Mouse (Mus musculus) midbrain, postnatal 0 days (tissue): Measurements from ENCODE around the gene Anxa2. TPM values are rescaled to one million over a fixed set of nuclear protein-coding genes. Genes with fewer than 3 reads are reported as not detected.

Experiments
- ATAC-seq: fragments of 200-750 bp; cut with Nextera tagmentation; 2 replicates; pipeline ENCODE4 v1.8.0; 2017; ENCODE audit warnings: moderate number of reproducible peaks, mild to moderate bottlenecking, moderate TSS enrichment, moderate library complexity; ENCODE audit not compliant: low FRiP score
- DNase-seq: peaks from one replicate; pipeline ENCODE4 v3.0.0-alpha.2; 2015; ENCODE audit warnings: low spot score
- H3K27ac ChIP-seq: fragments of 300-500 bp; sonication (generic); 2 replicates; pipeline ENCODE4 v1.5.1; 2014; ENCODE audit warnings: low read depth, mild to moderate bottlenecking, low read length, mixed read lengths
- H3K27me3 ChIP-seq: fragments of 300-500 bp; sonication (generic); 2 replicates; pipeline ENCODE4 v1.6.1; 2014; ENCODE audit warnings: low read length, control low read depth, mixed read lengths; ENCODE audit not compliant: insufficient read depth
- H3K36me3 ChIP-seq: fragments of 300-500 bp; sonication (generic); 2 replicates; pipeline ENCODE4 v1.6.1; 2014; ENCODE audit warnings: low read length, control low read depth, mixed read lengths; ENCODE audit not compliant: insufficient read depth
- H3K4me1 ChIP-seq: fragments of 300-500 bp; sonication (generic); 2 replicates; pipeline ENCODE4 v1.6.1; 2014; ENCODE audit warnings: mild to moderate bottlenecking, control low read depth, antibody characterized with exemption, low read length, mixed read lengths; ENCODE audit not compliant: insufficient read depth
- H3K4me2 ChIP-seq: fragments of 300-500 bp; sonication (generic); 2 replicates; pipeline ENCODE4 v1.6.1; 2014; ENCODE audit warnings: low read depth, mild to moderate bottlenecking, low read length, mixed read lengths; ENCODE audit not compliant: poor library complexity, severe bottlenecking
- H3K4me3 ChIP-seq: fragments of 300-500 bp; sonication (generic); 2 replicates; pipeline ENCODE4 v1.5.1; 2014; ENCODE audit warnings: low read depth, mild to moderate bottlenecking, low read length, moderate library complexity
- H3K9ac ChIP-seq: fragments of 300-500 bp; sonication (generic); replicated peaks from 2 replicates; pipeline ENCODE4 v1.6.1; 2014; ENCODE audit warnings: mild to moderate bottlenecking, low read length, moderate library complexity, mixed read lengths; ENCODE audit not compliant: poor library complexity, severe bottlenecking
- H3K9me3 ChIP-seq: fragments of 300-500 bp; sonication (generic); 2 replicates; pipeline ENCODE4 v1.6.1; 2016; ENCODE audit warnings: low read length, control low read depth
- CTCF ChIP-seq: IDR thresholded peaks from 2 replicates; pipeline ENCODE4 v1.5.1; 2016; ENCODE audit warnings: antibody characterized with exemption, mild to moderate bottlenecking
- WGBS: fragments of 180-500 bp; shearing (Covaris S2); extraction: QIAGEN DNeasy Blood & Tissue Kit; methylation state at CpG from one replicate; pipeline ENCODE4 v1.1.7; 2014; 5-methylcytosine and 5-hydroxymethylcytosine counted together
- microRNA-seq: library from miRNA; unstranded; fragments of <30 nt; microRNA quantifications from one replicate; pipeline ENCODE4, GENCODE M21; 2016; ENCODE audit warnings: borderline number of aligned reads
- polyA plus RNA-seq: library from polyadenylated mRNA; unstranded; fragments of >200 nt; fragmentation: Nextera tagmentation; extraction: Ambion mirVana; gene quantifications from 2 replicates; pipeline ENCODE4 v1.2.1, GENCODE M21; 2015
- total RNA-seq: library from RNA; depleted of rRNA; stranded (reverse); fragments of >200 nt; gene quantifications from 2 replicates; pipeline ENCODE4 v1.2.3, GENCODE M21; 2014; rRNA removed

Anxa2 gene
- total and polyA plus RNA-seq, 2 experiments from 2014 or later: 68.4 to 69.2 TPM

- Histone ChIP-seq H3K9ac (no peak overlapping the region), H3K4me3 (no peak overlapping the region), H3K4me1 (0 out of 2 replicates have a peak, but pooled peaks cover 4% of the 10 kb centered on the region), H3K27ac (no peak overlapping the region), H3K4me2 (no peak overlapping the region), H3K36me3 (no peaks in the 10 kb centered on the region), H3K9me3 (no peaks in the 10 kb centered on the region), H3K27me3 (peaks cover 5% of the 10 kb centered on the region; the same call in 1 of the 2 replicates)
- DNase-seq: peak; percentile 40
- ATAC-seq: no peak
- WGBS: 82% methylated on average over 7 of the region's 7 CpGs
- no peak for TF ChIP-seq CTCF
Measured at GRCm38 (mm10) chr9:69515416-69515815, 62.0 kb downstream of the Anxa2 start.

- no peak overlapping the region for H3K4me3 ChIP-seq
- WGBS: 44% methylated on average over 20 of the region's 20 CpGs
- DNase-seq: peak; percentile 89
- no peak overlapping the region for H3K9ac ChIP-seq
- no peak overlapping the region for H3K27ac ChIP-seq
- H3K4me2 ChIP-seq: peak overlapping the region; percentile 28
- no peak for ATAC-seq
- H3K4me1 ChIP-seq: 0 out of 2 replicates have a peak, but pooled peaks cover 4% of the 10 kb centered on the region
- peaks cover 5% of the 10 kb centered on the region; the same call in 1 of the 2 replicates for H3K27me3 ChIP-seq
- TF ChIP-seq CTCF: no peak
- H3K36me3 ChIP-seq: no peaks in the 10 kb centered on the region
- no peaks in the 10 kb centered on the region for H3K9me3 ChIP-seq
Measured at GRCm38 (mm10) chr9:69517387-69518035, 64.1 kb downstream of the Anxa2 start.

Small RNA genes lying within 50 kb of the gene (microRNA-seq; reads per million reads assigned to microRNA genes)
- gene Mir3109: not detected

Other genes with a start within 250 kb of the Anxa2 start
- 7.3 and 8.9 TPM in 2 replicates for gene Ice2, start 55.7 kb upstream of the Anxa2 start, total RNA-seq
- gene Ice2, start 55.7 kb upstream of the Anxa2 start, polyA plus RNA-seq: 4.9 and 5.0 TPM in 2 replicates